Mouse (Mus musculus): ENCODE results near the gene Ncor1. TPM values are rescaled to one million over a fixed set of nuclear protein-coding genes. Genes with fewer than 3 reads are reported as not detected.

Ncor1 gene
- total RNA-seq, 2 experiments from 2014 or later = 133 to 139 TPM

- H3K27ac ChIP-seq = peak overlapping the region; percentile 99
- peak overlapping the region; percentile 84 for H3K4me3 ChIP-seq
- TF ChIP-seq CTCF (IDR thresholded peaks at IDR 0.05) = peak; percentile 25; the same call in 1 of the 2 replicates
- no peak for DNase-seq
- intact Hi-C loops (cut with DNase I) = loop anchor here (2.0 to 5.0 kb wide), 3 partner anchors 36 to 94 kb away; partner anchors contain the start of genes Cenpv and Ubb
Observed at GRCm38 (mm10) chr11:62456483-62457172, 1.7 kb downstream of the Ncor1 start.

- Histone ChIP-seq H3K27ac (peak overlapping the region; percentile 99), H3K4me3 (peak overlapping the region; percentile 84)
- no peak for DNase-seq
- TF ChIP-seq CTCF (IDR thresholded peaks at IDR 0.05) = no peak
- intact Hi-C loops (cut with DNase I) = loop anchor here (2.0 to 5.0 kb wide), 3 partner anchors 36 to 95 kb away; partner anchors contain the start of genes Cenpv and Ubb
Observed at GRCm38 (mm10) chr11:62456021-62456482, 2.3 kb downstream of the Ncor1 start.

- Histone ChIP-seq H3K4me3 (no peak overlapping the region; the same call in 1 of the 2 replicates), H3K27ac (no peak overlapping the region)
- no peak for TF ChIP-seq CTCF (IDR thresholded peaks at IDR 0.05)
- intact Hi-C loops (cut with DNase I) = loop anchor here (5.0 kb wide), 1 partner anchor 37 kb away; no protein-coding TSS in a partner anchor
- DNase-seq = no peak
Observed at GRCm38 (mm10) chr11:62455193-62455592, 3.1 kb downstream of the Ncor1 start.

- H3K4me3 ChIP-seq = no peak overlapping the region
- intact Hi-C loops (cut with DNase I) = no loop called here
- H3K27ac ChIP-seq = 0 out of 2 replicates have a peak overlapping the region, but pooled peaks have one; percentile 16
- no peak for DNase-seq
- TF ChIP-seq CTCF (IDR thresholded peaks at IDR 0.05) = no peak
Observed at GRCm38 (mm10) chr11:62448971-62449370, 9.4 kb downstream of the Ncor1 start.

GRCm38 (mm10) chr11:62445799-62446198 is 12.5 kb downstream of the Ncor1 start:
- no peak for DNase-seq
- intact Hi-C loops (cut with DNase I) = no loop called here
- TF ChIP-seq CTCF (IDR thresholded peaks at IDR 0.05) = no peak
- Histone ChIP-seq H3K4me3 (no peak overlapping the region), H3K27ac (peak overlapping the region; percentile 73)

GRCm38 (mm10) chr11:62440670-62441315 is 17.5 kb downstream of the Ncor1 start:
- Histone ChIP-seq H3K27ac (no peak overlapping the region), H3K4me3 (no peak overlapping the region)
- intact Hi-C loops (cut with DNase I) = no loop called here
- no peak for TF ChIP-seq CTCF (IDR thresholded peaks at IDR 0.05)
- DNase-seq = no peak

GRCm38 (mm10) chr11:62432211-62432610 is 26.1 kb downstream of the Ncor1 start:
- no peak overlapping the region for H3K4me3 ChIP-seq
- no peak overlapping the region for H3K27ac ChIP-seq
- TF ChIP-seq CTCF (IDR thresholded peaks at IDR 0.05) = no peak
- intact Hi-C loops (cut with DNase I) = no loop called here
- no peak for DNase-seq

GRCm38 (mm10) chr11:62427105-62427504 is 31.2 kb downstream of the Ncor1 start:
- intact Hi-C loops (cut with DNase I) = no loop called here

GRCm38 (mm10) chr11:62426266-62426665 is 32.1 kb downstream of the Ncor1 start:
- H3K27ac ChIP-seq = 0 out of 2 replicates have a peak overlapping the region, but pooled peaks have one; percentile 7
- TF ChIP-seq CTCF (IDR thresholded peaks at IDR 0.05) = no peak
- DNase-seq = no peak
- no peak overlapping the region for H3K4me3 ChIP-seq
- intact Hi-C loops (cut with DNase I) = no loop called here

More at GRCm38 (mm10) chr11:62427105-62427504, 31.2 kb downstream of the Ncor1 start:
- H3K4me3 ChIP-seq = no peak overlapping the region
- TF ChIP-seq CTCF (IDR thresholded peaks at IDR 0.05) = peak; percentile 35; the same call in 1 of the 2 replicates
- no peak overlapping the region for H3K27ac ChIP-seq
- no peak for DNase-seq

- intact Hi-C loops (cut with DNase I) = no loop called here
- H3K4me3 ChIP-seq = no peak overlapping the region
- TF ChIP-seq CTCF (IDR thresholded peaks at IDR 0.05) = peak; percentile 48
- no peak for DNase-seq
- no peak overlapping the region for H3K27ac ChIP-seq
Observed at GRCm38 (mm10) chr11:62424525-62424924, 33.8 kb downstream of the Ncor1 start.

GRCm38 (mm10) chr11:62415026-62415425 is 43.3 kb downstream of the Ncor1 start:
- H3K27ac ChIP-seq = no peak overlapping the region
- no peak for DNase-seq
- no peak overlapping the region for H3K4me3 ChIP-seq
- intact Hi-C loops (cut with DNase I) = no loop called here
- no peak for TF ChIP-seq CTCF (IDR thresholded peaks at IDR 0.05)

- DNase-seq = no peak
- Histone ChIP-seq H3K4me3 (no peak overlapping the region), H3K27ac (no peak overlapping the region)
- intact Hi-C loops (cut with DNase I) = no loop called here
- no peak for TF ChIP-seq CTCF (IDR thresholded peaks at IDR 0.05)
Observed at GRCm38 (mm10) chr11:62409611-62410010, 48.7 kb downstream of the Ncor1 start.

- intact Hi-C loops (cut with DNase I) = no loop called here
- no peak for TF ChIP-seq CTCF (IDR thresholded peaks at IDR 0.05)
- Histone ChIP-seq H3K4me3 (no peak overlapping the region), H3K27ac (no peak overlapping the region)
- DNase-seq = no peak
Observed at GRCm38 (mm10) chr11:62408848-62409247, 49.5 kb downstream of the Ncor1 start.

Measured in gastrocnemius, adult 2 months (tissue).